Mouse (Mus musculus) midbrain, embryonic 12.5 days (tissue): Measurements from ENCODE around the gene Abcb1b. TPM values are rescaled to one million over a fixed set of nuclear protein-coding genes. Genes with fewer than 3 reads are reported as not detected.

ENCODE experiments used
- ATAC-seq: fragments of 200-750 bp; cut with Nextera tagmentation; 2 replicates; pipeline ENCODE4 v1.8.0; 2017; ENCODE audit warnings: low read depth, moderate TSS enrichment, moderate library complexity; ENCODE audit not compliant: low FRiP score
- H3K27ac ChIP-seq: fragments of 300-500 bp; sonication (generic); replicated peaks from 2 replicates; pipeline ENCODE4 v1.5.1; 2016; ENCODE audit warnings: mild to moderate bottlenecking
- H3K27me3 ChIP-seq: fragments of 300-500 bp; sonication (generic); 2 replicates; pipeline ENCODE4 v1.6.1; 2016; ENCODE audit warnings: mild to moderate bottlenecking
- H3K36me3 ChIP-seq: fragments of 300-500 bp; sonication (generic); 2 replicates; pipeline ENCODE4 v1.6.1; 2016
- H3K4me1 ChIP-seq: fragments of 300-500 bp; sonication (generic); 2 replicates; pipeline ENCODE4 v1.6.1; 2016
- H3K4me2 ChIP-seq: fragments of 300-500 bp; sonication (generic); replicated peaks from 2 replicates; pipeline ENCODE4 v1.6.1; 2016; ENCODE audit warnings: mild to moderate bottlenecking, moderate library complexity
- H3K4me3 ChIP-seq: fragments of 300-500 bp; sonication (generic); 2 replicates; pipeline ENCODE4 v1.5.1; 2016; ENCODE audit warnings: mild to moderate bottlenecking
- H3K9ac ChIP-seq: fragments of 300-500 bp; sonication (generic); replicated peaks from 2 replicates; pipeline ENCODE4 v1.6.1; 2016; ENCODE audit warnings: mild to moderate bottlenecking, moderate library complexity
- H3K9me3 ChIP-seq: fragments of 300-500 bp; sonication (generic); 2 replicates; pipeline ENCODE4 v1.6.1; 2016; ENCODE audit warnings: mild to moderate bottlenecking
- WGBS: fragments of 180-500 bp; shearing (Covaris S2); methylation state at CpG from one replicate; pipeline ENCODE4 v1.1.7; 2016; 5-methylcytosine and 5-hydroxymethylcytosine counted together
- polyA plus RNA-seq: library from polyadenylated mRNA; unstranded; fragments of >200 nt; fragmentation: Nextera tagmentation; extraction: Ambion mirVana; gene quantifications from 2 replicates; pipeline ENCODE4 v1.2.1, GENCODE M21; 2016

Abcb1b gene
- polyA plus RNA-seq, 1 experiment from 2014 or later: 0.66 TPM

GRCm38 (mm10) chr5:8902141-8902817 is 104.3 kb downstream of the Abcb1b start:
- Histone ChIP-seq H3K36me3 (no peaks in the 10 kb centered on the region), H3K9ac (no peak overlapping the region), H3K27me3 (no peaks in the 10 kb centered on the region), H3K4me1 (peaks cover 2% of the 10 kb centered on the region; the same call in 1 of the 2 replicates), H3K9me3 (no peaks in the 10 kb centered on the region), H3K27ac (no peak overlapping the region), H3K4me2 (no peak overlapping the region), H3K4me3 (no peak overlapping the region)
- ATAC-seq: no peak
- 67% methylated on average over 6 of the region's 6 CpGs for WGBS

GRCm38 (mm10) chr5:8904539-8904938 is 106.6 kb downstream of the Abcb1b start:
- Histone ChIP-seq H3K4me2 (no peak overlapping the region), H3K36me3 (no peaks in the 10 kb centered on the region), H3K9ac (no peak overlapping the region), H3K4me1 (peaks cover 2% of the 10 kb centered on the region; the same call in 1 of the 2 replicates), H3K4me3 (no peak overlapping the region), H3K9me3 (no peaks in the 10 kb centered on the region), H3K27me3 (no peaks in the 10 kb centered on the region), H3K27ac (no peak overlapping the region)
- WGBS: 47% methylated on average over 6 of the region's 6 CpGs
- ATAC-seq: no peak

- H3K27me3 ChIP-seq: no peaks in the 10 kb centered on the region
- ATAC-seq: peak; percentile 38; the same call in 1 of the 2 replicates
- no peaks in the 10 kb centered on the region for H3K4me1 ChIP-seq
- no peak overlapping the region for H3K4me3 ChIP-seq
- H3K36me3 ChIP-seq: no peaks in the 10 kb centered on the region
- no peak overlapping the region for H3K27ac ChIP-seq
- WGBS: 85% methylated on average over 8 of the region's 8 CpGs
- no peak overlapping the region for H3K9ac ChIP-seq
- 0 out of 2 replicates have a peak, but pooled peaks cover 3% of the 10 kb centered on the region for H3K9me3 ChIP-seq
- H3K4me2 ChIP-seq: no peak overlapping the region
These were observed 113.7 kb downstream of the Abcb1b start for GRCm38 (mm10) chr5:8911567-8912198.

Other genes starting within 250 kb of the Abcb1b start
- gene Rundc3b, start 175.2 kb upstream of the Abcb1b start, polyA plus RNA-seq: 21.7 and 24.3 TPM in 2 replicates
- gene Abcb1a, start 138.1 kb upstream of the Abcb1b start, polyA plus RNA-seq: 0.75 and 1.0 TPM in 2 replicates
- 0.93 TPM in 2 replicates for gene Abcb4, start 95.6 kb downstream of the Abcb1b start, polyA plus RNA-seq
- gene Crot, start 199.2 kb downstream of the Abcb1b start, polyA plus RNA-seq: 22.9 and 25.8 TPM in 2 replicates